Mouse (Mus musculus): ENCODE results near the gene Fmn2.

Fmn2 gene

DNA sequence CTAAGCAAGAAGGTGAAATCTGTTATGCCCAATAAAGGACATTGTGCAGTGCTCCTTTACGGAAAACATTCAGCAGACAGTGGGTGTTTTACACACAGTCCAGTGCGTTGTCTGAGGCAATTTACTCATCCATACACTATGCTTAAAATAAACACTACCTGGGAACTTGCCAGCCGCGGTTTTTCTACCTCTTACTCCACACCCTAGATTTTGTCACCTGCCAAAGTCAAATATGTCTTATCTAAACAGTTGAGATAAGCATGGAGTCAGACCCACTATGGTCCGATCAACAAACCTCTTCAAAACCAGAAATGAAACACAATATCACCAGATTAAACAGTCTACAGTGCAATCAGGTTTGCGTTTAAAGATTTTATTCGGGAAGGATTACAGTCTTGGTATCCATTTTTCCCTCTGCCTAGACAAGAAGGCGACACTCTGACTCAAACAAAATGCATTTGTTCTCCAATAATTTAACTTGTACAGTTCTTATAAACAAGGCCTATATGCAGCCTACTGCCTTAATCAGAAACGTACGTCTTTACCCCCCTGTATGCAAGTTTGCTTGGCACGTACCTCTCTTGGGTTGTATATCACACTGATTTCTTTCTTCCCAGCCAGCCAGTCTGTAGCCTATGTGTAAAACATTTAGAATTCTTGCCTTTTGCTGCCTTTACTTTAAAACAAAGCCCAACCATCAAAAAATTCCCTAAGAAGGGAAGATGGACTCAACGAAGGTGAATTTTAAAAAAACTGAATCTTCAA lies 158.0 kb downstream of the Fmn2 start:
- no peak for DNase-seq (ENCODE audit: low spot score in 2 of 2)

DNA sequence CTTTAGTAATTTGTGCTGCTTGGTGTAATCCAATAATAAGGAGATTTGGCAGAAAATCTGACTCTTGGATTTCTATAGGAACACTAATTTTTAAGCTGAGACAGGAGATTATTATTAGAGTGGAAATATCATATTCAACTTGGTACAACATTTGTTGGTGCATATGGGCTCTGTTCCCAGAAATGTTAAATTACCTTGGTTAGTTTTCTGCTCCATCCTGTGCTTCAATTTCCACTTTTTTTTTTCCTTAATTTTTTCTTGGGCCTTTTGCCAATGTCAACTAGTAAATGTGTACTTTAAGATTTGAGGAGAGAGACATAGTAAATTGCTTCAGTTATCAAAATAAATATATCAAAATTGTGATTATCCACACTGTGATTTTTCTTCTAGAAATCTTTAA lies 163.5 kb downstream of the Fmn2 start:
- no peak for DNase-seq (ENCODE audit: low spot score in 2 of 2)

DNA sequence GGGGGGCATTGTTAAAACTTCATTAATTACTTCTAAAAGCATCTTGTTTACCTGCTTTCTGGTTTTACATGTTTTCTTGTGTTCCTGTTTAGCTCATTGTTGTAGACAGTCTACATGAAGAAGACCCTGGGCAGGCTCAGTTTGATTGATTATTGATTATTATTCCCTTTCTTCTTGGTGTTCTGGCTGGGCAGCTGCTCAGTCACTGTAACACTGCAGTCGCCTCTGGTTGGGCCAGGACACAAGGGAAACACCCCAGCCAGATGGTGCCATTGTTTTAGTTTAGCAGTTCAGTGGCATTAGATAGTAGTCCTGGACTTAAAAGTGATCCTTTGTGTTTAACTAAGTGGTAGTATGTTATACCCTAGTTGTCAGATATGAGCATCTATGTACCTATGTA lies 167.5 kb downstream of the Fmn2 start:
- no peak for DNase-seq (ENCODE audit: low spot score in 2 of 2)

DNA sequence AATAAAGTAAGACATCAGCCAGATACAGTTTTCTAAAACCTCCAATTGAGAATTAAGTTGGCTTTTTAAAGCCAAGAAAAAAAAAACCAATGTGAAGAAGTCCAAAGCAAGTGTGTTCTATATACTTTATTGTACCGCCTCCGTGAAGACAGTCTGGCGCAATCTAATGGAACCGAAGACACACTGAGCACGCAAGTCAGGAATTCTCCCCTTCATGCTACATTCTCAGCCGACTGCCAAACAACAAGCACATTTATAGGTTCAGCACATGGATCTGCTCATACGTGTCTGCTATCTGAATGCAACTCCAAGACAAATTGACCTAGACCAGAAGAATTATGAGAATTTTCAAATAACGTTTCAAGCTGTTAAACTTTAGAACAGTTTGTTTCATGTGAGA lies 169.2 kb downstream of the Fmn2 start:
- no peak for DNase-seq (ENCODE audit: low spot score in 2 of 2)

DNA sequence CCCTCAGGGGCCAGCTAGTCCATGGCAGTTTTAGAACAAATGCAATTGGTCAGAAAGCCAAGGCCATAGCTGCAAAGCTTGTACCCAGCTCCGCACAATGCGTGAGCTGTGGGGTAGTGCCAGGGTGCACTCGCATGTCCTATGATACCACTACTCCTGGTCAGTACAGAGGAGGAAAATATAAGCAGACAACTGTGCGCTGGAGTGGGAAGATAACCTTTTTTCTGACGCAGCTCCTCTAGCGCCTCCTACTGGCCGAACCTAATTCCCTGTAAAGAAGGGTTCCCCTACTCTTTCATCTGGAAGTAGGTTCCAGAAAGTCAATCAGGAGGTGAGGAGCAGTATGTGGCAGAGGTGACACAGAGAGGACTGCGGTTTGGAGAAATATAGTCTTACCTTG lies 173.0 kb downstream of the Fmn2 start:
- no peak for DNase-seq (ENCODE audit: low spot score in 2 of 2)

DNA sequence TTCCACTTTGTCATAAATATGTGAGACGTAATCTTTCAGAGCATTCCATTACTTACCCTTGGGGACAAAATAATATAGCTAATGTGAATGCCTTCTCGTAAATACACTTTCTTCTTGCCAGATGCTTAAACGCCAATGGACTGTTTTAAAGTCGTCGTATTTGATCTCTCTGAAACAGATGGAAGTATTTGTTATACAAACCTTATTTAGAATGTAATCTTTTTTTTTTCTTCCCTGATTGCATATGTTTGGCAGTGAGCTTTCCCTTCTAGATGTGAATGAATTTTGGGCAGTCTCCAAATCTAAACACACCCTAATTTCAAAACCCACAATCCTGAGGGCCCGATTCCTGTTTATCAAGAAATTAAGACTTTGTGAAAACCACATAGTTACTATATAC lies 173.7 kb downstream of the Fmn2 start:
- DNase-seq (ENCODE audit: low spot score in 2 of 2), result no peak

DNA sequence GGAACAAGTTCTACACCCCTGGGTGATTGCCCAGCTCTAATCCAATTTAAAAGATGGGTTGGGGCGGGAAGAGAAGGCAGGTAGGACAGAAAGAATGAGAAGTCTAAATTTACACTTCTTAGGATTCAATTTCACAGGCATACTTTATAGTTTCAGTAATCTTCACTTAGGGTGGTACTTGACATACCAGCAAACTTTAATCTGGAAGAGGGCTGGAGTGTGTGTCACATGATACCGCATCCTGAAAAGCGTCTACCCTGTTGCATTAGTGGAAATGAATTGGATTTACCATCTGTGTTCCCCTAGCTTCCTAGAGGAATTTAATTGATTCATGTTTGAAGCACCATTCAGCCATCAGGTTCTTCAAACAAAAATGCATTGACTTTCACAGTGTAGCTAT lies 174.6 kb downstream of the Fmn2 start:
- DNase-seq (ENCODE audit: low spot score in 2 of 2), result no peak

DNA sequence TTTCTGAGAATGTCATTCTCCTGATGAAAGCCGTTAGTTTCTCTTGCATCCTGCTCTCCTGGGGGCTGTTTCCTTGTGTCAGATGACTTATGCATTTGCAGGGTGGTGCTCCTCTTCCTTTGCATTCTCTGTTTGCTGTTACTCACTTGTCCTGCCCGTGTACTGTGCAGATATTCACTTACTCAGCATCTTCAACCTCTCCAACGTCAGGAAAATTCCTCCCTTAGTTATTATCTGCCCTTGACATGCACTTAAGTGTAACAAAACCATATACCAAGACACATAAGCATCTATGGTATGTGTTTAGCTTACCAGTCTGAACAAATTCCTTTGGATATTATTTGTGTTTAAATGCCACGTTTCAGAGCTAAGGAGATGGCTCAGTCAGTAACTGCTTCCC lies 175.6 kb downstream of the Fmn2 start:
- DNase-seq (ENCODE audit: low spot score in 2 of 2), result no peak

DNA sequence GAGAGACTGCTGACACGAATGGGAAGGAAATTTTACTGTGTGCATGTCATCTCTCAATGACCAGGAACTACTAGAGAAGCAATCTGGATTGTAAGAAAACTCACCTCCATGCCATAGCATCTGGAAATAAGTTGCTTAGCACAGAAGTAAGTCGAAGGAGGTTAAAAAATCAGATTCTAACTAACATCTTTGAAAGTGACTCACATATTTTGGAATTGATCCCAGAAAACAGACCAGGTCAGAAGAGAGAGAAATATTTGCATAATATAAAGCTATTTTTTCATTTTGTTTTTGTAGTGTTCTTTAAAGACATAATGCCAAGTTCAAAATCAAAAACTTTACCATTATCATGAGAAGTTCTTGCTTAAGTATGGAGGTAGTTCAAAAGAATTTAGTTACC lies 187.7 kb downstream of the Fmn2 start:
- DNase-seq (ENCODE audit: low spot score in 2 of 2), result no peak

DNA sequence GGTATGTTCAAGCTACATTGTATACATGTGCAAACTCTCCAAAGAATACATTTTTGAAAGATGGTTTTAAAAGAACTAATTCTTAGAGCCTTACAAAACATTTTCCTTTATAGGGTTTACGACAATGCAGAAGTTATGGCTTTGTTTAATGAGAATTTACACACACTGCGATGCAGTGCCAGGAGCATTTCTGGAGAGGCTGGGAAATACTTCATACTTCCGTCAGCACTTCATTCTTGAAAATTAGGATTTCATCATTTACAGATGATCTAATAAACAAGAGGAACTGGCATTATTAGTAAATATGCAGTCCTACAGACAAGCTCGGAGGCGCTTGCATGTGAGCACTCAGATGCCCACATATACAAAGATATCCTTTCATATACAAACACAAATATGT lies 199.2 kb downstream of the Fmn2 start:
- no peak for DNase-seq (ENCODE audit: low spot score in 2 of 2)

DNA sequence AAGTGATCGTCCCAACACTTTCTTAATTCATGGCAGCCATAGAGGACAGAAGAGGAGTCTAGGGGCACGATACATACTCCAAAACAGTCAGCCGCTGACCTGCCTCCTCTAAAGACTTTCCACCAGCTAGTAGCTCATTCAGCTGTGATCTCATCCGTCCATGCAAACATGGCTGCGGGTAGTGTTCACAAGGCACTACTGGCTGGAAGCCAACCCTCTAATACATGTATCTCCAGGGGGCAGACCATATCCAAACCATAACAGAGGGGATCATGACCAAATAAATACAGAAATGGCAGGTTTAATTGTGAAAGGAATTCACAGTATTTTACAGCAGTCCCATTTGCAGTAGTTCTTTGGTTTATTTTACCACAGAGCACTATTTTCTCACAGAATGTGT lies 200.2 kb downstream of the Fmn2 start:
- DNase-seq (ENCODE audit: low spot score in 2 of 2), result no peak

DNA sequence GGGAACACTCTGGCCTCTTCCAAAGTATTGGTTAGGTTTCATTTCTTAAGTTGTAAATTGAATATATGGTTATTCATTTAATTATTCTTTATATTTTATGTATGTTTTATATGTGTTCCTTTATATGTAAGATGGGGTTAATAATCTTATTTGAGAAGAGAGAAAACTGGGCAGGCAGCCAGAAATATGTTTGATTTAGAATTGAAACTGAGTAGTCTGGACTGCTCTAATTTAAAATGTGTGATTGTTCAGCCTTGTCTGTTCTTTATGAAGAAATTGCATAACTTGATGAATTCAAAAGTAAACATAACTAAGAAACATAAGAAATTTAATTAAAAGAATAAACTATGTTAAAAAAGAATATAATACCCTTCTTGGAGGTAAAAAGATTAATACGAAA lies 202.3 kb downstream of the Fmn2 start:
- no peak for DNase-seq (ENCODE audit: low spot score in 2 of 2)

DNA sequence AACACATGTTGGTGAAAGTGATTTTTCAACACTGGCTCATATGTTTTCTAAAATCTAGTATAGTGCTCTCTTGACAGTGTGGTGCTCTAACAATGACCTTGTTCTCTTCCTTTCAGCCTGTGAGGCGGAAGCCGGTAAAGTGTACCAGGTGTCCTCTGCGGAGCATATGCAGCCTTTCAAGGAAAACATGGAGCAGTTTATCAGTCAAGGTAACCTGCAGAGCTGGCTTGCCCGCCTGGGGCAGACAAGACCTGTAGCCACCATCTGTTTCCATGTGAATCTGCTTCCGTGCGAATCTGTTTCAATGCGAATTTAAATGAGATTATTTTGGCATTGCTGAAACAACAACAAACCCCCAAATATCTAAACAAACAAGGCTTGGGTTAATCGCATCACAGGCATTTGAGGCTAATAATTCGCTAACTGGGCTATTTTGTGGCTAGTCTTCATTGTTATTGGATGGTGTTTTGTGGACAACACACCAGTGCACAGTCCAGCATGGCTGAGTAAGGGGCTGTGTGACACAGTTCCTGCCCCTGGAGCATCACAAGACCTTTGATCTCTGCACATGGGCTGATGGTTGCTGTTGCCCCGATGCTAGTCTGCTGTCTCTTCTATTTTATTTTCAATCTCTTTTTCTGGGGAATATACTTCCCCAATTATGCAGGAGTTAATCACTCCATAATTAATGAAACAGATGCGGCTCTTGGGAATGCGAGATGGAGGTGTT lies 218.3 kb downstream of the Fmn2 start:
- no peak for DNase-seq (ENCODE audit: low spot score in 2 of 2)

DNA sequence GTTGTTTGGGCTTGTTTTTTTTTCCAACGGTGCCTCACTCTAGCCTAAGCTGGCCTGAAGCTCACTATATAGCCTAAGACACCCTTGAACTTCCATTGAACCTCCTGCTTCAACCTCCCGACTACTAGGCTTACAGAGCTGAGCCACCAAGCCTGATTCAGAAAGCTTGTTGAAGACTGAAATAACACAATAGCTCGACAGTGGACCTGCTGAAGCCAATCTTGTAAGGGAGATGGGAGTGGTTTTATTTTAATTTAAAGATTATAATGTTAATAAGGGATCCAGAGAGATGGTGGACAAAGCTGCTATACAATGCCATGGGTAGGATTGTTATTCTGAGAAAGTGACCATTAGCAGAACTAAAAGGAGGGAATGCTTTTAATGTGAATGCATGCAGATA lies 227.1 kb downstream of the Fmn2 start:
- DNase-seq (ENCODE audit: low spot score in 2 of 2), result no peak

DNA sequence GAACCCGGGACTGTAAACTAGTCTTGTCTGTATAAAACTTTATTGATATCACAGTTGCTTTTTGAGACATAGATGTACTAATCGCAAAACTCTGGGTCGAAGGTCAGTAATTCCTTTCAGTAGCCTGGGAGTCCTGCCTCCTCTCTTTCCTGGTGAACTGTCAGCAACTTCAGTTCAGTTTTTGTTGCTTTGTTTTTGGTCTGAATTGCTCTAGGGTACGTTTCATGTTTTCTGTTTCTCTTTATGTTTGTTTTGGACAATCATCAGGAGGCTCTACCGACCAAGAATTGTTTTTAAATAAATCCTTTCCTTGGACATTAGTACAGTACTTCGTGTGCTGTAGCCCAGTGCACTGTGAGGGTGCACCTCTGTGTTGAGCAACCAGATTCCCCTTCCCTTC lies 231.1 kb downstream of the Fmn2 start:
- no peak for DNase-seq (ENCODE audit: low spot score in 2 of 2)

DNA sequence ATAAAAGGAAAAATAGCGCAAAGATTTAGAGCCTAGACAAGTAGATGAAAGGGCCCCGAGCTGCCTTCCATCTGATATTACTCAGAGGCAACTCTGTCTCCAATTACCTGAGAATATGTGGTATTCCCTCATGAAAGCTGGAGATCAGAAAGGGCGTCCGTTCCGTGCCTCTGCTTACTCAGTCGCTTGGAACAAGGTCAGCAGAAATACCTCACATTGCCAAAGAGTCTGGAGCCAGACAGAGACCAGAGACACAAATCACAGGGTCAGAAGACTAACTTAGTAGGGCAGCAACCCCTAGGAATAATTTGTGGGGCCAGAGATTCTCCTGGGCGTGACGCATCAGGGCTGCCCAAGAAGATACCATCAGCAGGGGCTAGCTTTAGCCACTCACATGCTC lies 237.3 kb downstream of the Fmn2 start:
- no peak for DNase-seq (ENCODE audit: low spot score in 2 of 2)

DNA sequence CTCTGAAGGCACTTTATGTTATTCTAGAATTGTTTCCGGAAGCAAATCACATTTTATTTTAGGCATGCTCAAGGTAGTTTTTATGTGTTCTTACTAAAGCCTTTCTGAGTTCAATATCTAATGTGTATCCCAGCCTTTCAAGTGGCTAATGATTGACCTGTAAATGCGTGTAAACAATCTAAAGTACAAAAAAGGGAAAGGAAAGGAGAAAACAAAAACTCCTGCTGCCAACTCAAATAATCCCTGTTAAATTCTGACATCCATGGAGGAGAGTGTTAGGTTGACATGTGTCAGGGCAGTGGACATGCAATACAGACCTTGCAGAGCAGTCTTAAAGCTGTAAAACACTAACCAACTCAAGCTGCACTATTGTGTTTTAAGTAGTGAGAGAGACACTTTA lies 241.0 kb downstream of the Fmn2 start:
- no peak for DNase-seq (ENCODE audit: low spot score in 2 of 2)

DNA sequence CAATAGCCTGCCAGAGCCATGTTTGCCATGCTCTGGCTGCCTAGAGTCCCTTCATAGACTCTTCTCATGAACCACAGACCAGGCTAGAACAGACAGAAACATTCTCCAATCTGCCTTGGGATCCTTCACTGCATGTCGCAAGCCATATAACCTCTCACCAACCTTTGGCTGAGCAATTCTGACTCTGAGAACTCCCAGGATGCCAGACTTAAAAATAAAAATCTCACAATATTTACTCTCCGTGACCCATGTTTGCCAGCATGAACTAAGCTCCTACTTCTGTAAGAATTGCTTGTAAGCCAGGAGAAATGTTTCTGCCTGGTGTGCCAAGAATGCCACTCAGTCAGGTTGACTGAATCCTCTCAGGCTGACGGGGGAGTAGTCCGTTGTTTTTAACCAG lies 246.9 kb downstream of the Fmn2 start:
- DNase-seq (ENCODE audit: low spot score in 2 of 2), result no peak

DNA sequence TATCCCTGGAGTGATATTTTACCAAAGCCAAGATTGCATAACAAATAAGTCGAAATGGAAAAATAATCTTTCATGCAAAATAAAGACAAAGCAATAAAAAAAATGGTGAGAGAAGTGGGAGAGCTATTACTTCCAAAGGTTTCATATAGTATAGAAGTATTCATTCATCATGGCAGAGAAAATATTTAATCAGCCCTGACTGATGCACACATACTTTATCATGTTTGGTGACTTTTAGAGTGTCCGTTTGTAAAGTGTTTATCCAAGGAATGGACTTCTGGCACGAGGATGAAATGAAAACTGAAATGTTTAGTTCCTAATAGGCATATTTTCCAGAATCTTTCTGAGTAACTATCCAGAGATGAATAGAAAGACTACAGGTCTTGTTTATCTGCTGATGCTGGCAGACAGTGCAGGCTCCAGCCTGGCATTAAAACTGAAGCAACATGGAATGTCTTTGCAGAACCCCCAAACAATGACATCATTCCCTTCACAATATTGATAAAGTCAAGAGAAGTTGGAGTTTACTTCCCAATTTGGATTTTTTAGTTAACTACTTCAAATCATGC lies 249.4 kb downstream of the Fmn2 start:
- no peak for DNase-seq (ENCODE audit: low spot score in 2 of 2)

DNA sequence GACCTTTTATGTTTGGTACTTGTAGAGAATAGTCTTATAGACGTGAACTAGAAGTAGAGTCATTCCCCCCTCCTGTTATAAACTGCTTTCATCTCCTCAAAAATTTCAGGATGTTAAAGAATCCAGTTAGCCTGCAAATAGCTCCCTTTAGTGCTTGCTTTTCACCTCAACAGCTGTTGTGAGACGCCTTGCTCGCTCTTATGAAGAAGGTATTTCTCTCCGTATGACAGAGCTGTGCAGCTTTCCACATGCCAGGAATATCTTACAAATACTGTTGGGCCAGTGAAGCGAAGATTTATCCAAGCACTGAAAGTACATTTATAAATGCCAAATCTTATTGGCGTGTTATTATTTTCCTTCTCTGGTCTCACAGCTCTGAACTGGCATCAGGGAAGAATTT lies 257.7 kb downstream of the Fmn2 start:
- DNase-seq (ENCODE audit: low spot score in 2 of 2), result no peak

DNA sequence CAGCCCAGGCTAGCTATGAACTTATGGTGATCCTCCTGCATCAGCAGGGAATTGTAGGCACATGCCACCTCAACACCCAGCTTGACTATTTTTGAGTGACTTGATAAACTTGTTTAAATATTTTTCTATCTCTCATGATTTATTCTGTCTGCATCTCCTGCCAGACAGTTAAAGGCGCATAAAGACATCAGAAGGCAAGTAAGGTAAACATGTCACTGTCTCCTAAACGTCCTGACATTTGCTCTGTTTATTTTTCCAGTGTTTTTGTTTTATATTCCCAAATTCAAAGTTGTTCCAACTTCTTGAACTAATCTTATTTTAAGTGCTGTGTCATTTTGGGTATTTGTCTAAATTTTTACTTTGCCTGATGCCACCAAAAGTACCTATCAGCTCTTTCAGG lies 264.1 kb downstream of the Fmn2 start:
- no peak for DNase-seq (ENCODE audit: low spot score in 2 of 2)

DNA sequence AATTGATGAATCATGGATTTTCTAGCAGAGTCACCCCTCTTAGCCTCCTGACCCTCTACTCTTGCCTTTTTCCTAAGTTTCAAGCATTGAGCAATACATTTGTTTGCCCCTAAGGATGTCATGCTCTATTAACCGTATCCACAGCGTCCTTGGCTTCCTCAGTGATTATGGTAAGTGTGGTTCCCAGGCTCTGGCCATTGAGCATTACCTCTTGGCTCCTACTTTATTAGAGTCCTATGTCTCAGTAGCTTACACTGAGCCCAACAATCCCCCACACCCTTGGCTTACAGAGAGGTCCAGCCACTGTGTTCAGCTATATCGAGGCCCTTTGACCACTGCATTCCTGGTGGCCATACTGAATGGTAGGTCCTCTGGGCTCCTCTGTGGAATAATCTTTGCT lies 265.2 kb downstream of the Fmn2 start:
- no peak for DNase-seq (ENCODE audit: low spot score in 2 of 2)

DNA sequence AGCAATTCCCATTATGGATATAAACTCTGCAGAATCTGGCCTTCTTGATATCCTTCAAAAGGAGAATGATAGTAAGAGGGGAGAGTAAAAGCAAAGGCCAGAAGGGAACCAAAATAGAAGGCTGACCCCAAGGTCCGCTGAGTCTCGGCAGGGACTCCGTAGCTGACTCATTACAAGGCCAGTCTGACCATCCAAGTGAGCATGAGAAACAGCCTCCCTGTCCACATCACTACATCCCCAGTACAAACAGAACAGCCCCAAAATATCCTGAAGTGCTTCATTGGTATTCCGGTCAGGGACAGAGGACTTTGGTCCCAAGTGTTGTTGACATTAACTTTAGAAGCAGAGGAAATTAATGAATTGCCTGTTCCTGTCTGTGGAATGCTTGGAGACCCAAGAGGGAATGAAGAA lies 270.3 kb downstream of the Fmn2 start:
- DNase-seq (ENCODE audit: low spot score in 2 of 2), result no peak
